Mouse (Mus musculus): ENCODE results near the gene Shank2.

DNA sequence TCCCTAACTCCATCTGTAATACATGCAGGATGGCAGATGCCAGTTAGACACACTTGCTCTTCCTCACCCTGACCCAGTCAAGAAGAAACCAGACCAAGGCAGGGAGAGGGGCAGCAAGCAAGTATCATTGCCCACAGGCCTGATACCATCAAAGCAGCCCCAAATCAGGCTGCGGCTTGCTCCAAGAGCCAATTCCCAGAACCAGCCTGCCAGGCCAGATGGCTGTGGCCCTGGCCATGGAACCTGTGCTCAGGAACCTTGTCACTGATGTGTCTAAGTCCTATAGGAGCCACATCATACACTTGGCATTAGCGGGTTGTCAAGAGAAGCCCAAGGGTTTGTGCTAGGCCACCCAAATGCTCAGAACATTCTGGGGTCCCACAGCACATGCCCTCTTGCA lies 322.3 kb downstream of the Shank2 start:
- TF ChIP-seq CTCF (IDR thresholded peaks at IDR 0.05; ENCODE audit: control insufficient read depth, insufficient read depth, low read length), result no peak
- no peak for TF ChIP-seq POLR2A (IDR thresholded peaks at IDR 0.05; ENCODE audit: borderline replicate concordance, control insufficient read depth, low read depth, low read length)

Measured in bone marrow, adult 2 months (tissue).